Mouse (Mus musculus): ENCODE data around the gene Stard9.

- TF ChIP-seq CTCF (IDR thresholded peaks at IDR 0.05; ENCODE audit: low read depth, low read length) (no peak), POLR2AphosphoS5 (IDR thresholded peaks at IDR 0.05; ENCODE audit: insufficient replicate concordance, low read depth, low read length) (no peak), GATA1 (IDR thresholded peaks at IDR 0.05; ENCODE audit: borderline replicate concordance, low read length) (no peak), TAL1 (conservative IDR thresholded peaks at IDR 0.05; ENCODE audit: low read depth, low read length) (no peak)
Observed at GRCm38 (mm10) chr2:120659318-120659717, 30.4 kb downstream of the Stard9 start.

Data from G1E (cell line).